In the genomic region with DNA sequence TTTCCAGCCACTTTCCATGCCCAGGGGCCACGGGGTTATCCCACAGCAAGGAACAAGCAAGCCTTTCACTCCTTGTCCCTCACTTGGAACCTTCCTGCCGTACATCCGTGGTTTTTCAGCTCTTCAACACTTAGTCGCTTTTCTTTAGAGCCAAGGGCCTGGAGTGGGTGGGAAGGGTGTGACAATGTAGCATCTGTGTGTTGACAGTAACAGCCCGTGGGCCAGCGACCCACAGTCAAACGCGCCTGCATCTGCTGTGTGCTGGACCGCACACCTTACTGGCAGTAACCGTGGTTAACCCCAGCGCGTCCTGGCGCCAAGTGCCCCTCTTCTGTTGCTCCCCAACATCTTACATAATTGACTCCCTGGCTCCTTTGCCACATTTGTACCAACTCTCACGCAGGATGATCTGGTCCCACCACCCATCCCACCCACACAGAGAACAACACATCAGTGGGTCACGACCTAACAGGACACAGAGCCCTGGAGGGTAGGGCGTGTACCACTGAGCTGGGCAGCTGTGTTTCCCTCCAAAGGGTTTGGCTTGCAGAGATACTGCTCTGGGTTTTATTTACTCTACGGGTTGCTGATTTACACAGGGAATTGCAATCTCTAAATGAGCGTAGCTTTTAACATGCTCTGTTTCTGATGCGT, we compare ENCODE assay signal across 14 mouse cellular contexts. TPM values are rescaled to one million over a fixed set of nuclear protein-coding genes. Genes with fewer than 3 reads are reported as not detected.
A peak's percentile ranks its signal among the peaks of the same experiment; 100 is the strongest.
DNase-seq lines count a peak whose midpoint lies in the region; ATAC-seq and TF ChIP-seq lines count a peak whose summit lies in the region.
"Had no signal": no experiment of that assay in that cellular context is flagged by ENCODE, and none has a peak within 500 bp of the region (broad histone marks: within the 10 kb centered on the region; RNA-seq: fewer than 3 reads in every experiment).

No protein-coding gene starts in this region.

- H3K9ac ChIP-seq in kidney, embryonic 15.5 days, result no peak overlapping the region
- H3K9ac ChIP-seq: heart, embryonic 15.5 days had no signal

- H3K4me2 ChIP-seq in kidney, embryonic 15.5 days, result no peak overlapping the region
- H3K4me2 ChIP-seq: heart, embryonic 15.5 days had no signal

- TF ChIP-seq CTCF in kidney, adult 2 months (conservative IDR thresholded peaks at IDR 0.05; ENCODE audit: insufficient read depth, insufficient read length, low read depth, low read length), result no peak
- no peak for TF ChIP-seq CTCF in testis, adult 2 months (IDR thresholded peaks at IDR 0.05; ENCODE audit: control insufficient read depth, insufficient read depth, insufficient replicate concordance, low read depth, low read length)

- no peak overlapping the region for H3K4me3 ChIP-seq in kidney, adult 2 months (ENCODE audit: insufficient read depth, low read depth, low read length)
- H3K4me3 ChIP-seq in kidney, embryonic 15.5 days (replicated peaks), result no peak overlapping the region
- no peak overlapping the region for H3K4me3 ChIP-seq in testis, adult 2 months (ENCODE audit: control insufficient read depth, low read depth, low read length)
- H3K4me3 ChIP-seq: heart, embryonic 15.5 days; layer of hippocampus, adult 2 months; left cerebral cortex, adult 2 months; midbrain, embryonic 10.5 days had no signal

- peak overlapping the region; percentile 73 for H3K27ac ChIP-seq in kidney, adult 2 months (ENCODE audit: insufficient read depth, low read depth, low read length)
- no peak overlapping the region for H3K27ac ChIP-seq in kidney, embryonic 15.5 days
- peak overlapping the region; percentile 27; the same call in 1 of the 2 replicates for H3K27ac ChIP-seq in testis, adult 2 months (ENCODE audit: control insufficient read depth, insufficient read depth, low read depth, low read length)
- H3K27ac ChIP-seq: heart, embryonic 15.5 days; layer of hippocampus, adult 2 months; left cerebral cortex, adult 2 months; midbrain, embryonic 10.5 days had no signal

- TF ChIP-seq POLR2A in kidney, adult 2 months (IDR thresholded peaks at IDR 0.05; ENCODE audit: low read depth, low read length), result no peak
- no peak for TF ChIP-seq POLR2A in testis, adult 2 months (IDR thresholded peaks at IDR 0.05; ENCODE audit: control insufficient read depth, low read depth, low read length)

- H3K27me3 ChIP-seq in kidney, adult 2 months (replicated peaks; ENCODE audit: control insufficient read depth, insufficient read depth, low read length), result no peaks in the 10 kb centered on the region
- H3K27me3 ChIP-seq in kidney, embryonic 15.5 days, result no peaks in the 10 kb centered on the region
- no peaks in the 10 kb centered on the region for H3K27me3 ChIP-seq in testis, adult 2 months (ENCODE audit: control insufficient read depth, insufficient read depth, low read length)
- H3K27me3 ChIP-seq: heart, embryonic 15.5 days had no signal

- WGBS in kidney, adult 2 months, result 79% methylated on average over 19 of the region's 19 CpGs
- 81% methylated on average over 19 of the region's 19 CpGs for WGBS in kidney, embryonic 15.5 days

- no peak for DNase-seq in kidney, adult 2 months
- no peak for DNase-seq in testis, postnatal 10 days (ENCODE audit: low spot score)
- peak; percentile 35 to 36 for DNase-seq in heart, postnatal 14 days
- peak; percentile 19 for DNase-seq in testis, postnatal 14 days (ENCODE audit: low spot score)
- no peak for DNase-seq in left cerebral cortex, postnatal 14 days (ENCODE audit: low spot score in 2 of 2)
- DNase-seq in cerebellum, adult 9-10 months, result no peak
- DNase-seq: cerebellum, adult 8-10 months had no signal

- ATAC-seq in kidney, embryonic 15.5 days (replicated peaks; ENCODE audit: low FRiP score), result no peak; the same call in 1 of the 2 replicates

- 0 out of 2 replicates have a peak, but pooled peaks cover 5% of the 10 kb centered on the region for H3K4me1 ChIP-seq in kidney, adult 2 months (ENCODE audit: control insufficient read depth, insufficient read depth, low read length)
- H3K4me1 ChIP-seq in kidney, embryonic 15.5 days, result peaks cover 12% of the 10 kb centered on the region; the same call in 1 of the 2 replicates
- H3K4me1 ChIP-seq in testis, adult 2 months (ENCODE audit: control insufficient read depth, insufficient read depth, low read length), result peaks cover 7% of the 10 kb centered on the region

- intact Hi-C loops in heart, postnatal 14 days (cut with DNase I), result no loop called here
- intact Hi-C loops in left cerebral cortex, postnatal 14 days (cut with DNase I), result no loop called here

- H3K9me3 ChIP-seq in kidney, embryonic 15.5 days (replicated peaks), result no peaks in the 10 kb centered on the region
- H3K9me3 ChIP-seq: heart, embryonic 15.5 days; midbrain, embryonic 10.5 days had no signal

- no peaks in the 10 kb centered on the region for H3K36me3 ChIP-seq in kidney, adult 2 months (ENCODE audit: control insufficient read depth, insufficient read depth, low read length)
- no peaks in the 10 kb centered on the region for H3K36me3 ChIP-seq in kidney, embryonic 15.5 days
- no peaks in the 10 kb centered on the region for H3K36me3 ChIP-seq in testis, adult 2 months (ENCODE audit: control insufficient read depth, insufficient read depth, low read length)
- H3K36me3 ChIP-seq: heart, embryonic 15.5 days; midbrain, embryonic 10.5 days had no signal

RNA-seq across cellular contexts. Expression of gene Erp27, which starts 15.6 kb away (rescaled TPM):
- polyA plus RNA-seq in kidney, adult 2 months (2012; rRNA removed), result 0.15 TPM in 1 of 2 replicates, not detected in the other
- 0.23 and 0.38 TPM in 2 replicates for polyA plus RNA-seq in kidney, embryonic 15.5 days (2015; fragmentation: Nextera tagmentation; extraction: Ambion mirVana)
- polyA plus RNA-seq in testis, adult 2 months (2012; rRNA removed), result 0.09 TPM in 1 of 2 replicates, not detected in the other
- total RNA-seq in heart, postnatal 14 days (2021), result under 1 TPM in 1 of 2 experiments, not detected in 1; 0.17 TPM
- total RNA-seq in left cerebral cortex, postnatal 14 days (2021), result under 1 TPM; 0.34 to 0.81 TPM
- polyA plus RNA-seq: forebrain, embryonic 11.5 days; midbrain, embryonic 10.5 days had no signal

RNA-seq across cellular contexts. Expression of gene Pde6h, which starts 17.2 kb away (rescaled TPM):
- polyA plus RNA-seq in kidney, adult 2 months (2012; rRNA removed), result 0.58 and 0.64 TPM in 2 replicates
- polyA plus RNA-seq in kidney, embryonic 15.5 days (2015; fragmentation: Nextera tagmentation; extraction: Ambion mirVana), result 0.26 and 0.40 TPM in 2 replicates
- polyA plus RNA-seq in testis, adult 2 months (2012; rRNA removed), result 2.2 and 6.5 TPM in 2 replicates
- under 1 TPM in 1 of 2 experiments, not detected in 1; 0.46 TPM for total RNA-seq in heart, postnatal 14 days (2021)
- total RNA-seq in left cerebral cortex, postnatal 14 days (2021), result 1 to 10 TPM; 1.3 to 1.6 TPM
- polyA plus RNA-seq: forebrain, embryonic 11.5 days; midbrain, embryonic 10.5 days had no signal

RNA-seq across cellular contexts. Expression of gene Mgp, which starts 30.8 kb away (rescaled TPM):
- 725 and 868 TPM in 2 replicates for polyA plus RNA-seq in kidney, adult 2 months (2012; rRNA removed)
- polyA plus RNA-seq in kidney, embryonic 15.5 days (2015; fragmentation: Nextera tagmentation; extraction: Ambion mirVana), result 210 and 216 TPM in 2 replicates
- polyA plus RNA-seq in testis, adult 2 months (2012; rRNA removed), result 51.0 and 80.5 TPM in 2 replicates
- 100 to 1,000 TPM; 373 to 513 TPM for total RNA-seq in heart, postnatal 14 days (2021)
- 10 to 100 TPM; 44.9 to 54.4 TPM for total RNA-seq in left cerebral cortex, postnatal 14 days (2021)

RNA-seq across cellular contexts. Expression of gene Arhgdib, which starts 35.3 kb away (rescaled TPM):
- polyA plus RNA-seq in kidney, adult 2 months (2012; rRNA removed), result 49.0 and 77.4 TPM in 2 replicates
- polyA plus RNA-seq in kidney, embryonic 15.5 days (2015; fragmentation: Nextera tagmentation; extraction: Ambion mirVana), result 62.1 and 63.8 TPM in 2 replicates
- polyA plus RNA-seq in testis, adult 2 months (2012; rRNA removed), result 5.4 and 5.8 TPM in 2 replicates
- 10 to 100 TPM; 36.9 to 45.4 TPM for total RNA-seq in heart, postnatal 14 days (2021)
- total RNA-seq in left cerebral cortex, postnatal 14 days (2021), result 10 to 100 TPM; 16.6 to 17.0 TPM

RNA-seq across cellular contexts. Expression of gene Art4, which starts 48.9 kb away (rescaled TPM):
- 4.9 TPM in 2 replicates for polyA plus RNA-seq in kidney, adult 2 months (2012; rRNA removed)
- 5.2 and 5.9 TPM in 2 replicates for polyA plus RNA-seq in kidney, embryonic 15.5 days (2015; fragmentation: Nextera tagmentation; extraction: Ambion mirVana)
- polyA plus RNA-seq in testis, adult 2 months (2012; rRNA removed), result 0.96 and 1.0 TPM in 2 replicates
- total RNA-seq in heart, postnatal 14 days (2021), result 10 to 100 TPM; 14.7 to 18.2 TPM
- total RNA-seq in left cerebral cortex, postnatal 14 days (2021), result under 1 TPM in 1 of 2 experiments, not detected in 1; 0.21 TPM
- total RNA-seq: layer of hippocampus, adult 2 months; left cerebral cortex, adult 2 months had no signal

Comparison
In these comparisons a context has a peak if more than half of its experiments do, and no peak if none do; other contexts are left out.
1. DNase-seq: peak in heart, postnatal 14 days (2 of 2) and testis, postnatal 14 days (single experiment); none in kidney, adult 2 months (single experiment), testis, postnatal 10 days (single experiment), left cerebral cortex, postnatal 14 days (0 of 2) and cerebellum, adult 9-10 months (single experiment).